Mouse (Mus musculus): Measurements from ENCODE around the gene Fxyd3.

The Fxyd3 gene

DNA sequence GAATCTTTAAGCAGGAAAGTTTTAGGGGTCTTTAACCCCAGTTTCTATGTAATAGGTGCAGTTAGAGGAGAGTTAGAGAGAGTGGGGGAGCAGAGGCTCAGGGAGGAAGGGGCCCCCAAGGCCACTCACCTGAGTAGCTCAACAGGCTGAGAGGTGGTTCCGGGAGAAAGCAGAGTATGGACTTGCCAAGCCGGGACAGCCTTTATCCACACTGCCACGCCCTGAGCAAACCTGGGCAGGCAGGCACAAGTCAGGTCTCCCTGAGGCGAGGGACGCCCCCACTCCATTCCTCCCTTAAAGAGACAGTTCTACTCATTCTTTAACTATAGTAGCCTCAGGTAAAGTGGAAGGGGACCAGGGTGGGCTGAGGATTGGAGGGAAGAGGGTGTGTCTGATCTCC lies at the start of gene Fxyd3:
Gene Fxyd3, minus strand, starts transcription at position 213 of the 400 bp plus-strand sequence.
- DNase-seq (ENCODE audit: low spot score in 2 of 2), result peak; percentile 70 to 76

- no peak for DNase-seq (ENCODE audit: low spot score in 2 of 2)
Observed at GRCm38 (mm10) chr7:31125116-31125515, 48.6 kb upstream of the Fxyd3 start.

DNA sequence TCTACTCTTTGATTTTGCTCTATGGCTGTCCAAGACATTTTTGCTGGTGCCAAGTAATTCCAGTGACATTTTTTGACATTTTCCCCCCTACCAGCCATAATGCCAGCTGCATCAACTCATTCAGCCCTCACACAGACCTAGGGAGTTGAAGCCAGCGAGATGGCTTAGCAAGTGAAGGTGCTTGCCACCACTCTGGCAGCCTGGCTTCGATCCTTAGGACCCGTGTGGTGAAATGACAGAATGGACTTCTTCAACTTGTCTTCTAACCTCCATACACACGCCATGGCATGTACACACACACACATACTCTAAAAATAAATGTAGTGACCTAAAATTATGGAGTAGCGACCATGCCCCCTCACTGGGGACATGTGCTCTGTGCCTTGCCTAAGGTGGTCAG lies 47.9 kb upstream of the Fxyd3 start:
- DNase-seq (ENCODE audit: low spot score in 2 of 2), result no peak

- DNase-seq (ENCODE audit: low spot score in 2 of 2), result no peak
Observed at GRCm38 (mm10) chr7:31123697-31124096, 47.2 kb upstream of the Fxyd3 start.

- DNase-seq (ENCODE audit: low spot score in 2 of 2), result no peak
Observed at GRCm38 (mm10) chr7:31122641-31123631, 46.4 kb upstream of the Fxyd3 start.

DNA sequence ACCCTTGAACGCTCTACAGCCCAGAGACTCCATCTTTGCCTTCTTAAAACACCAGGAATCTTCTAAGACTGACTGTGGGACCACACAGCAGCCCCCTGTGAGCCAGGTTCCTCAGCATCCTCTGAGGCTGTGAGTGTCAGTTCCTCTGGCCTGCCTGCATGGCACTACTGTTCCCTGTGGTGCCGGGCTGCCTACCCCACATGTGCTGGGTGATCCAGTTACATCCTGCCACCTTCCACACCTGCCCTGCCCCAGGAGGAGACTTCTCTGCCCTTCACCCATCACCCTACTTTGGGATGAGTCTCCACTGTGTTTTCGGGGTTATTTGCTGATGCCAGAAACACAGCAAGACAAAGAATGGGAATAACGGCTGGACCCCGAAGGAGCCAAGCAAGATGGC lies 43.1 kb upstream of the Fxyd3 start:
- no peak for DNase-seq (ENCODE audit: low spot score in 2 of 2)

- no peak for DNase-seq (ENCODE audit: low spot score in 2 of 2)
Observed at GRCm38 (mm10) chr7:31118486-31118885, 42.0 kb upstream of the Fxyd3 start.

DNA sequence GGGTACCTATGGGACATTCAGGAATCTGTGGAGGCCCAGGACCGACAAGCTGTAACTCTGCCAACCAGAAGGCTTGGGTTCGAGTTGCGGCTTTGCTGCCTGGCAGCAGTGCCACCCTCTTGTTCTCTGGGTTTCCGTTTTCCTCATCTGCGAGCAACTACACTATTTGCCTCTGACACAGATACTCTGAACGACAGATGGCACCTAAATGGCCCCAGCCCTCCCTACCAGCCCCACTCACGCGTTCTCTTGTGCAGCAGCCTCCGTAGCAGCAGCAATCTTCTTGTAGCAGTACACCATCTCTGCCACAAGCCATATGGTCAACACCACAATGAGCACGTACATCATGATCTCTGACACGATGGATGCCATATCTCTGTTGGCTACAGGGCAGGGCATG lies 41.0 kb upstream of the Fxyd3 start:
- DNase-seq (ENCODE audit: low spot score in 2 of 2), result no peak

DNA sequence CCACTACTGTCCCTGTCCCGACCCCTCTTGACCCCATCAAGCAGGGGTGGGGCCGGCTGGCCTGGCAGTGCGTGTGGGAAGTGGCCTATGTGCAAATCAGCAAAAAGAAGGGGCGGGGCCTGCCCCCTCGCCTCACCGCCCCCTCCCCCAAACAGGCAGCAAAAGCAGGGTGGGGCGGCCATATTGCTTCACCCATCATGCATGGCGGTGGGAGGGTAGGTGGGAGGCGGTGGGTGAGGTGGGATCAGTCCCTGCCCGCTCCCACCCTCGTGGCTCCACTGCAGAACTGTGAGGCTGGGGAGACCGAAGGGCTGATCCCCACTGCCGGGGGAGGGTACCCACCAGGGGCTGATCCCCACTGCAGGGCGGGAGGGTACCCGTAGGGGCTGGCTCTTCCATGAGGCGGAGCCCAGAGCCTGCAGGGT lies 40.2 kb upstream of the Fxyd3 start:
- DNase-seq (ENCODE audit: low spot score in 2 of 2), result no peak

DNA sequence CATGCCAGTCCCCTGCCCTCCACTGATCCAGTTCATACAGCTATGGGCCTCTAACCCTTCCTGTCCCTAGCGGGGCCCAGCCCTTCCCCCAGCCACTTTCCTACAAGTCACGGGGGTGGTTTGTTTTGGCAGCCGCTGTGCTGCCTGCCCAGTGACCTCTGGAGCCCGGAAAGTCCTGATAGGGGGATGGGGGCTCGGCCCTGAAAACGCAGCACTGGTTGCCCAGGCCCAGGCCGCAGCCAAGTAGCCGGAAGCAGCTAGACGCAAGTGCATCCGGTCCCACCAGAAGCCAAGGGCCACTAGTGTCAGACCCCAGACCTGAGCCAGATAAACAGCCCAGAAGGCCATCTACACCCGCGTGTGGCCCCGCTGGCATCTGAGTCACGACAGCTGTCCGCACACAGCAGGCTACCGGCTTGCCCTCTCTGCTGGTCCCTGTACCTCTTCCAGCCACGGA lies 39.1 kb upstream of the Fxyd3 start:
- no peak for DNase-seq (ENCODE audit: low spot score in 2 of 2)

GRCm38 (mm10) chr7:31115182-31115581 lies 38.7 kb upstream of the Fxyd3 start, which contains the start of gene Hpn:
Hpn (minus strand) TSS chr7:31115290.
- no peak for DNase-seq (ENCODE audit: low spot score in 2 of 2)

GRCm38 (mm10) chr7:31114646-31115045 lies 38.1 kb upstream of the Fxyd3 start:
- DNase-seq (ENCODE audit: low spot score in 2 of 2), result no peak

DNA sequence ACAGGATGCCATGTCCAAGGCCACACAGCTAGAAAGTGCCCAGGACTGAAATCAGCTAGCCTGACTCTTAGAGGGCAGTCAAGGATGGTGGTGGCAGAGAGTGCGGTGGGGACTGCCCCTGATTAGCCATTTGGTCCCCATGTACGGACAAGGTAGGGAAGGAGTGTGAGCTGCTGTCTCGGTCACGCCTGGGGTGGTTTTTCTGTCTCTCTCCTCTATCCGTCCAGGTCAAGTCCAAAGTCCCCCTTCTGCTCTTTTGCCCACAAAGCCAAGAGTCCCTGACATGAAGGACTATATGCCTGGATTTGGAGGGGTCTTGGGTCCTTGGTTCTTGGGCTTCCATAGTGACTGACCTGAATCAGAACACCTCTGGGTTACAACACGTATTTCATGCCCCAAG lies 37.3 kb upstream of the Fxyd3 start:
- no peak for DNase-seq (ENCODE audit: low spot score in 2 of 2)

DNA sequence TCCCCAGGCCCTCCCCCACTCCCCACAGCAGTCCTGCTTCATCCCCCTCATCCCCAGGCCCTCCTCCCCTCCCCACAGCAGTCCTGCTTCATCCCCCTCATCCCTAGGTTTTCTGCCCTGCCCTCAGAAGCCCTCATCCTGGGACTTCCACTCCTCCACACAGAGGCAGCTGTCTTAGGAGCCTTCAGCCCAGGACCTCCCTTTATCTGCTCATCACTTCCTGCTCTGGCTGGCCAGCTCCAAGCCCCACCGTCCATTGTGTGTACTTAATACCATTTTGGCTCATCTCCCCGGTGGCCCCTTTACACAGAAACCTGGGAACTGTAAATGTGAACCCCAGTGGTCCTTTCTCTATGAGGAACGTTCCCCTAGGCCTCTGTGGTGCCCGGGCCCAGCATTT lies 35.5 kb upstream of the Fxyd3 start:
- DNase-seq (ENCODE audit: low spot score in 2 of 2), result no peak

DNA sequence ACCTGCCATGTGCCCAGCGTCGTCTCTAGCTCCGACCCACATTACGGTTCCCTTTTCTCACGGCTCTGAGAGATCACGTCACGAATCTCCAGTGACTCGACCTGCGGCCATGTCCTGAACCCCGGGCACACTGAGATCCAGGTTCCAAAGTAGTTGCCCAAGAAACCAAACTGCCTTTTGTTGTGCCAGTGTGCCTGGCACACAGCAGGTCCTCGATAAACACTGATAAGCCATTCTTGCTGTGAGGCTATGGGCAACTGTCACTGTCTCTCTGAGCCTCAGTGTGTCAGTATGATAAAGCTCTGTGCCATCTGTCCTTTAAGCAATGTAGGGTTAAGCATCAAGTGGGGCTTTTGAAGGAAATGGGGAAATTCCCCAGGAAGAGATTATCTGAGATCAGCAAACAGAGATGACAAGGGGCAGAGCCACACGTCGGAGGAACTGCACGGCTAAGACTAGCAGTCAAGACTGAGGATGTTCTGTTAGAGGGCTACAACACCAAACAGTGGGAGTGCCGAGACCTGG lies 34.4 kb upstream of the Fxyd3 start:
- no peak for DNase-seq (ENCODE audit: low spot score in 2 of 2)

DNA sequence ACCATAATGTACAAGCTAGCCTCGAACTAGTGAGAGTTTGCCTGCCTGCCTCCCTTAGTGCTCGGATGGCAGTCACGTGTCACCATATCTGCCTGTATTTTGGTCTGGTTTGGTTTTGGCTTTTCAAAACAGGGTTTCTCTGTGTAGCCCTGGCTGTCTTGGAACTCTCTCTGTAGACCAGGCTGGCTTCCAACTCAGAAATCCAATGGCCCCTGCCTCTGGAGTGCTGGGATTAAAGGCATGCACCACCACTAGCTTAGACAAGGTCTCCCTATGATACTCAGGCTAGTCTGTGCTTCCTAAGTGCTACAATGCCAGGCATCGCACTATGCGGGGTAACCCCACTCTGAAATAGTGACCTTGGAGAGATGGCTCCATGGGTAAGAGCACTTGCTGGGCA lies 33.3 kb upstream of the Fxyd3 start:
- no peak for DNase-seq (ENCODE audit: low spot score in 2 of 2)

DNA sequence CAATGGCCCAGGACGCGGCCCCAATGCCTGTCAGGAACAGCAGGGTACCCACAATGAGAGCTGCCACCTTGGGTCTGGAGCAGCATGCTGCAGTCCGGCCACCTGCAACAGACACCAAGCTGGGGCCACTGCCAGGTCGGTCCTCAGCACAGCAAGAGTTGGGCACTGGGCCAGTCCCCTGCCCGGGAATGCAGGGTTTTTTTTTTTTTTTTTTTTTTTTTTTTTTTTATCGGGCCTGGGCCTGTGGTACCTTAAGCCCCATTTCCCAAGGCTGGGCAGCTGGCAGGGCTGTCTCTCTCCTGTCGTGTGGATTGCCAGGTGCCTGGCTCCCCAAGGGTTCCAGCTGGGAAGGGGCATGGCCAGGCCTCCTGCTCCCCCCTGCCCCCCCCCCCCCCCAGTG lies 32.6 kb upstream of the Fxyd3 start:
- DNase-seq (ENCODE audit: low spot score in 2 of 2), result no peak

GRCm38 (mm10) chr7:31107781-31108180 lies 31.3 kb upstream of the Fxyd3 start:
- DNase-seq (ENCODE audit: low spot score in 2 of 2), result no peak

GRCm38 (mm10) chr7:31106166-31106565 lies 29.7 kb upstream of the Fxyd3 start:
- DNase-seq (ENCODE audit: low spot score in 2 of 2), result no peak

- DNase-seq (ENCODE audit: low spot score in 2 of 2), result no peak
Observed at GRCm38 (mm10) chr7:31105061-31105768, 28.7 kb upstream of the Fxyd3 start.

GRCm38 (mm10) chr7:31100786-31101185 lies 24.3 kb upstream of the Fxyd3 start:
- no peak for DNase-seq (ENCODE audit: low spot score in 2 of 2)

DNA sequence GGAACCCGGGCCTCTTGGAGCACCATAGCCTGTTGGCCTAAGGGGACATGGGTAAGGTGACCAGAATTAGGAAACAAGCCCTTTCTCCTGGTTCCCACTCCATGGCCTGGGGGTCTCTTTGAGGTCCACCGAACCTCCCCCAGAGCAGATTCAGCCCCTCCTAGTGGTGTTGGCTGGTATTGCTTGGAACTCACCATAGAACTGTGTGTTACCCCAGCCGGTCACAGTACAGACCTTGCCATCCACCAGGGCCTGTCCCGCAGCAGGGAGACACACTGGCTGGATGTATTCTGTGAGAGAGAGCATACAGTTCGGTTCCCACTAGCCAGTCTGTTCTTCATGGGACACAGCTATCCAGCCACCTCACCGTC lies 23.1 kb upstream of the Fxyd3 start:
- no peak for DNase-seq (ENCODE audit: low spot score in 2 of 2)
